Mouse (Mus musculus) brain, embryonic 14.5 days (tissue): ENCODE data around the gene Slu7.

ENCODE experiments used
- CTCF ChIP-seq: fragments of 200-500 bp; IDR thresholded peaks from 2 replicates; pipeline ENCODE4 v1.5.1; 2012; ENCODE audit warnings: inconsistent platforms, mild to moderate bottlenecking, moderate library complexity, borderline replicate concordance; ENCODE audit not compliant: insufficient read depth, insufficient read length; ENCODE audit errors: extremely low read depth
- POLR2A ChIP-seq: fragments of 200-500 bp; IDR thresholded peaks from 2 replicates; pipeline ENCODE4 v1.6.1; 2012; ENCODE audit warnings: mild to moderate bottlenecking, inconsistent platforms, borderline replicate concordance; ENCODE audit not compliant: poor library complexity, insufficient read depth, insufficient read length, severe bottlenecking; ENCODE audit errors: extremely low read depth

- TF ChIP-seq CTCF (peak; percentile 84), POLR2A (no peak)
Observed at GRCm38 (mm10) chr11:43412771-43413451, 20.6 kb upstream of the Slu7 start.
